Mouse (Mus musculus) natural killer cell, adult 2 months (primary cell): ENCODE measurements around the gene Opn3.
A peak's percentile ranks its signal among the peaks of the same experiment; 100 is the strongest.

Experiments used
- DNase-seq, 2 experiments: peaks; one replicate each; pipeline ENCODE4 v3.0.0; 2022; ENCODE audit warnings: low spot score in 2 of 2

Opn3 gene

GRCm38 (mm10) chr1:175648615-175649014 lies 44.0 kb downstream of the Opn3 start:
- no peak for DNase-seq

GRCm38 (mm10) chr1:175646952-175647351 lies 45.6 kb downstream of the Opn3 start:
- DNase-seq = no peak

GRCm38 (mm10) chr1:175643496-175644265 lies 48.9 kb downstream of the Opn3 start:
- peak in 1 of 2 experiments; percentile 45 for DNase-seq

GRCm38 (mm10) chr1:175640435-175641150 lies 52.0 kb downstream of the Opn3 start:
- DNase-seq = no peak

- DNase-seq = no peak
Measured at GRCm38 (mm10) chr1:175639072-175639471, 53.5 kb downstream of the Opn3 start.

GRCm38 (mm10) chr1:175637677-175638076 lies 54.9 kb downstream of the Opn3 start:
- DNase-seq = peak in 1 of 2 experiments; percentile 51

- DNase-seq = no peak
Measured at GRCm38 (mm10) chr1:175632470-175632869, 60.1 kb downstream of the Opn3 start.

- DNase-seq = peak; percentile 20 to 33
Measured at GRCm38 (mm10) chr1:175631721-175632221, 60.8 kb downstream of the Opn3 start.

- DNase-seq = no peak
Measured at GRCm38 (mm10) chr1:175631080-175631479, 61.5 kb downstream of the Opn3 start.

- no peak for DNase-seq
Measured at GRCm38 (mm10) chr1:175630345-175630744, 62.2 kb downstream of the Opn3 start.

GRCm38 (mm10) chr1:175629248-175629647 lies 63.3 kb downstream of the Opn3 start:
- DNase-seq = no peak

- peak in 1 of 2 experiments; percentile 50 for DNase-seq
Measured at GRCm38 (mm10) chr1:175625990-175626692, 66.4 kb downstream of the Opn3 start.

- DNase-seq = peak; percentile 94 to 95
Measured at GRCm38 (mm10) chr1:175625257-175625879, 67.2 kb downstream of the Opn3 start, which contains the start of gene Fh1. TSS of gene Fh1 (minus strand) at chr1:175625635.

GRCm38 (mm10) chr1:175623656-175624055 lies 68.9 kb downstream of the Opn3 start:
- DNase-seq = no peak

- no peak for DNase-seq
Measured at GRCm38 (mm10) chr1:175619814-175620431, 72.7 kb downstream of the Opn3 start, which contains the start of gene Kmo. TSS of gene Kmo (plus strand) at chr1:175620381.

GRCm38 (mm10) chr1:175614992-175615391 lies 77.6 kb downstream of the Opn3 start:
- DNase-seq = no peak
